Mouse (Mus musculus): ENCODE results near the gene Rpp25l.

DNA sequence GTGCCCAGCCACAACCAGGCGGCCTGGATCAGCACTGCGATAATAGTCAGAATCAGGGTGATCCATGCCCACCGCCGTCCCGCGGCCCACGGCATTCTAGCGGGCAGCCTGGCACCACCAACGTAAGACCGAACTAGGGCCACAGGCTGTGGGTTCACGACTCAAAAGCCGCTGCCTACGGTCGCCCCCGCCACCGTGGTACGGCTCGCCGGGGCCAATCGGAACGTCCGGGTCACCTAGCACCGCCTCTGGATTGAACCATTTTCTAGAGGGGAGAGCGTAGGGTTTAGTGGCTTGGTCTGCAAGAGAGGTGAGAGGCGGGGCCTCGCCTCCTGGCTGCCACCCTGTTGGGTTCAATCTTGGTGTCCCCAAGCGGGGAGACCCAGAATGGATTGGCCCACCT lies 27.8 kb upstream of the Rpp25l start:
- TF ChIP-seq CTCF (IDR thresholded peaks at IDR 0.05; ENCODE audit: low read depth) (peak; percentile 51), EP300 (optimal IDR thresholded peaks at IDR 0.05) (no peak)
